Mouse (Mus musculus): ENCODE data around the gene Snx1.

GRCm38 (mm10) chr9:66060986-66061385 is 65.4 kb downstream of the Snx1 start:
- TF ChIP-seq EP300 (IDR thresholded peaks at IDR 0.05; ENCODE audit: low read depth in 1 of 2, low read length in 2 of 2) (no peak), MEF2A (IDR thresholded peaks at IDR 0.05; ENCODE audit: extremely low read depth, insufficient replicate concordance, low read depth, low read length, poor library complexity, severe bottlenecking) (no peak), TAL1 (IDR thresholded peaks at IDR 0.05; ENCODE audit: low read length) (no peak)
